Mouse (Mus musculus): ENCODE measurements around the gene Rft1. TPM values are rescaled to one million over a fixed set of nuclear protein-coding genes. Genes with fewer than 3 reads are reported as not detected.

Rft1 gene
- polyA plus RNA-seq, 1 experiment = 13.2 TPM

DNA sequence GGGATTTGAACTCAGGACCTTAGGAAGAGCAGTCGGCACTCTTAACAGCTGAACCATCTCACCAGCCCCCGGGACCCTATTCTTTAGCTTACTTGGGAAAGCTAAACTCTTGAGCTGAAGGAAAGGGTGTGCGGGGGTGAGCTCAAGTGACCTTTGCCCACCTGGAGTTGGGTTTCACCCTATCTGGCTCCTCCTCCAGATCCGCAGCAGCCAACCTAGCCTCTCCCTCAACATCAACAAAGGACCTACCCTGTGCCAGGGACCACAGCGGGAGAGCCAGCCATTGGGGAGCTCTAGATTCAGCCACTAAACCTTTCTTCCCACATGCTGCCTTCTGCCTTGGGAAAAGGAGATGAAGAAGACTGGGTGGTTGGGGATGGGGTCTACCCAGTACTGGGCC is 25.9 kb upstream of the Rft1 start:
- H3K4me3 ChIP-seq (ENCODE audit: insufficient read depth, low read length) = no peak overlapping the region
- TF ChIP-seq CTCF (IDR thresholded peaks at IDR 0.05; ENCODE audit: extremely low read depth, insufficient read depth, low read length) (no peak), POLR2A (IDR thresholded peaks at IDR 0.05; ENCODE audit: extremely low read depth, insufficient read depth, low read length) (no peak)

DNA sequence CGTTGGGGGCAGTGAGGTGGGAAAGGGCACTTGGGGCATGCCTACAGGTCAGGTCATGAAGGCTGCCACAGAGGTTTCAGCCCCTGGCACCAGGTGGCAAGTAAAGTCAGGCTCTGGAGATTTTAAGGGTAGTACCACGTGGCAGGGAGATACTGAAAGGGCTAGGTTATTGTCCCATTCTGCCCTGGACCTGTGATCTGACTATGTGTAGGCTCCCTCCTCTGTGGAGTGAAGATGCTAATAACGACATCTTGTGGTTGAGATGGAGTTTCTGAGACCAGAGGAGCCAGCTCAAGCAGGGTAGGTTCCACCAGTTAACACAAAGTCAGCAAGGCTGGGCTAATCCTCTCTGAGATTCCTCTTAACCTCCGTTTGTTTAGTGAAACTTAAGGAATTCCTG is 24.3 kb upstream of the Rft1 start:
- H3K27ac ChIP-seq (ENCODE audit: insufficient read depth, low read length) = no peak overlapping the region
- TF ChIP-seq POLR2A (IDR thresholded peaks at IDR 0.05; ENCODE audit: extremely low read depth, insufficient read depth, low read length) (no peak), CTCF (IDR thresholded peaks at IDR 0.05; ENCODE audit: extremely low read depth, insufficient read depth, low read length) (no peak)
- peaks cover 4% of the 10 kb centered on the region for H3K4me1 ChIP-seq (ENCODE audit: control insufficient read depth, insufficient read depth, low read length)
- H3K4me3 ChIP-seq (ENCODE audit: insufficient read depth, low read length) = no peak overlapping the region

More for the DNA sequence above, 25.9 kb upstream of the Rft1 start:
- Histone ChIP-seq H3K27ac (ENCODE audit: insufficient read depth, low read length) (no peak overlapping the region), H3K4me1 (ENCODE audit: control insufficient read depth, insufficient read depth, low read length) (peaks cover 4% of the 10 kb centered on the region)

DNA sequence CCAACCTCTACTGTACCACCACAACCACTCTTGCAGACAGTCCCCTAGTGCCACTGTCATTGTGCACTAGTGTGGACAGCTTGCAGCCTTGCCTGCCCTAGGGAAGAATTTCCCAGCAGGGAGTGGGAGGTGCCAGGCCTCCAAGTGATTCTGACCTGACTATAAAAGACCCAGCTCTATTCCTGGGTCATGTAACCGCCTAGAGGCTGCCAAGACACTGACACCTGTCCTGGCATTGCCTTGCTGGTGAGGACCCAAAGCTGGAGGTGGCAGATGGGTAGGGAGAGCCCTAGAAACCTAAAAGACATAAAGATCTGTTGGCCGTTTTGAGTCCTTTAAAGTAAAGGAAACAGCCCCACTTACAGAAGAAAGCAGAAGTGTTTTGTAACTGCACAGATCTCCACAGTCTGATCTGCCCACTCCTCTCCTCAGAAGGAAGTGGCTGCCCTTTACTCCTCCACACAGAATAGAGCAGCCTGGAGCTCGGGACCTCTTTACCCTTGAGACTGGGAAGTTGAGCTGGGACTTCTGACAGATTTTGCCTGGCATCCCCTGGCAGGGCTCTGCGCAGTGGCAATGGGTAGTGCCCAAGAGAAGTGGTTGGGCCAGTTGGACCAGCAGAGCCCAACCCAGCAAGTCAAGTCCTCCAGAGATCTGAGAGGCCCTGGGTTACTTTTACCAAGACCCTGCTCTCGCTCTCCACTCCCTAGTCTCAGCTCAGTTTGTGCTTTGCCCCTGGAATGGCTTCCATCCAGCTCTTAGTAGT is 23.2 kb upstream of the Rft1 start:
- Histone ChIP-seq H3K27ac (ENCODE audit: insufficient read depth, low read length) (0 out of 2 replicates have a peak overlapping the region, but pooled peaks have one; percentile 10), H3K4me1 (ENCODE audit: control insufficient read depth, insufficient read depth, low read length) (peaks cover 4% of the 10 kb centered on the region), H3K4me3 (ENCODE audit: insufficient read depth, low read length) (no peak overlapping the region)
- TF ChIP-seq POLR2A (IDR thresholded peaks at IDR 0.05; ENCODE audit: extremely low read depth, insufficient read depth, low read length) (no peak), CTCF (IDR thresholded peaks at IDR 0.05; ENCODE audit: extremely low read depth, insufficient read depth, low read length) (no peak)

DNA sequence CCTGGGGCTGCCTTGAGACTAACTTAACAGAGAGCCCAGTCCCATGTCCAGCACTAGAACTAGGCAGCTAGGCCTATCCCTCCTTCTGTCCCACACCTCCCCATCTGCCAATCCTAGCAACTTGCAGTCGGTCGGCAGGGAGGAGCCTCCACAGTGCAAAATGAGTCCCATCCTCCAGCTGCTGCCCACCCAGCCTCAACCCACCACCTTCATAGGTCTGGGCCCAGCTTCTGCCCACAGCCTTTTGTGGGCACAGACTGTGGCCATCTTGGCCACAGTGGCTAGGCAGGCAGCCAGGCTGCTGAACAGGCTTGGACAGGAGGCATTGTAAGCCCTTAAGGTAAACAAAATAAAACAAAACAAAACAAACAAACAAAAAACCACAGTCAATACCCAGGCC is 22.3 kb upstream of the Rft1 start:
- Histone ChIP-seq H3K4me3 (ENCODE audit: insufficient read depth, low read length) (no peak overlapping the region), H3K4me1 (ENCODE audit: control insufficient read depth, insufficient read depth, low read length) (peaks cover 4% of the 10 kb centered on the region), H3K27ac (ENCODE audit: insufficient read depth, low read length) (no peak overlapping the region)
- TF ChIP-seq POLR2A (IDR thresholded peaks at IDR 0.05; ENCODE audit: extremely low read depth, insufficient read depth, low read length) (no peak), CTCF (IDR thresholded peaks at IDR 0.05; ENCODE audit: extremely low read depth, insufficient read depth, low read length) (no peak)

DNA sequence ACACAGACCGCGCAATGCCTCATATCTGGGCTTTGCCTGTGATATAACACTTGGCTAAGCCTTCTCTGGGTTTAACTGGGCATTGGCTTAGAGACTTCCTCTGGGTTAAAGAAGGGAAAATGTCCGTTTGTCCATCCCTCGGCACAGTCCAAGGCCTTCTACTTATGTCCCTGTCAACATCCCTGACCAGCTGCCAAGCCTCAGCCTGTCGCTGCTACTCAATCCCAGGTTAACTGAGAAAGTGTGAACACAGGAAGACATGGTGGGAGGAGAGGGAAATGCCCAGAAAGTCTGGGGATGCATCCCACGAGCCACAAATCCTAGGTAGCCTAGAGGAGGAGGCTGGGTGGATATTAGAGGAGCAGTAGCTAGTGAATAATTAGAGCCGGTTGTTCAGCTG is 20.5 kb upstream of the Rft1 start:
- TF ChIP-seq CTCF (IDR thresholded peaks at IDR 0.05; ENCODE audit: extremely low read depth, insufficient read depth, low read length) (no peak), POLR2A (IDR thresholded peaks at IDR 0.05; ENCODE audit: extremely low read depth, insufficient read depth, low read length) (no peak)
- H3K4me1 ChIP-seq (ENCODE audit: control insufficient read depth, insufficient read depth, low read length) = peaks cover 4% of the 10 kb centered on the region
- no peak overlapping the region for H3K4me3 ChIP-seq (ENCODE audit: insufficient read depth, low read length)
- no peak overlapping the region for H3K27ac ChIP-seq (ENCODE audit: insufficient read depth, low read length)

DNA sequence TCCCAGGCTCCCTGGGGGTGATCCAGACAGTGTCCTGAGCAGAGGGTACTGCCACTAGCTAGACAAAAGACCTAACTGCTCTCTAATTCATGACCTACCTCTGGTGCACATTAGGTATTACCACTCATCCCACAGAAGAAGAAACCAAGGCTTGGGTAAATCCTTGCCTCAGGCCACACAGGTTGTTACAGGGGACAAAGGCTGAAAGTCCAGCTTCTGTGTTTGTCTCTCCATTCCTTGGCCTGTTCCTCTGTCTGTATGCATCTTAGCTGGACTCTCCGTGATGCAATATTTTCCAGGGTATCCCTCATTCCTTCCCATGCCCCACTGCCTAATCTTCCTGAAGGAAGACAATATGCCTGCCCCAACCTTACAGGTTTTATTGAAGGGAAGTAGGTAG is 19.7 kb upstream of the Rft1 start:
- peaks cover 4% of the 10 kb centered on the region for H3K4me1 ChIP-seq (ENCODE audit: control insufficient read depth, insufficient read depth, low read length)
- H3K4me3 ChIP-seq (ENCODE audit: insufficient read depth, low read length) = no peak overlapping the region
- H3K27ac ChIP-seq (ENCODE audit: insufficient read depth, low read length) = no peak overlapping the region
- TF ChIP-seq POLR2A (IDR thresholded peaks at IDR 0.05; ENCODE audit: extremely low read depth, insufficient read depth, low read length) = no peak
- TF ChIP-seq CTCF (IDR thresholded peaks at IDR 0.05; ENCODE audit: extremely low read depth, insufficient read depth, low read length) = no peak

DNA sequence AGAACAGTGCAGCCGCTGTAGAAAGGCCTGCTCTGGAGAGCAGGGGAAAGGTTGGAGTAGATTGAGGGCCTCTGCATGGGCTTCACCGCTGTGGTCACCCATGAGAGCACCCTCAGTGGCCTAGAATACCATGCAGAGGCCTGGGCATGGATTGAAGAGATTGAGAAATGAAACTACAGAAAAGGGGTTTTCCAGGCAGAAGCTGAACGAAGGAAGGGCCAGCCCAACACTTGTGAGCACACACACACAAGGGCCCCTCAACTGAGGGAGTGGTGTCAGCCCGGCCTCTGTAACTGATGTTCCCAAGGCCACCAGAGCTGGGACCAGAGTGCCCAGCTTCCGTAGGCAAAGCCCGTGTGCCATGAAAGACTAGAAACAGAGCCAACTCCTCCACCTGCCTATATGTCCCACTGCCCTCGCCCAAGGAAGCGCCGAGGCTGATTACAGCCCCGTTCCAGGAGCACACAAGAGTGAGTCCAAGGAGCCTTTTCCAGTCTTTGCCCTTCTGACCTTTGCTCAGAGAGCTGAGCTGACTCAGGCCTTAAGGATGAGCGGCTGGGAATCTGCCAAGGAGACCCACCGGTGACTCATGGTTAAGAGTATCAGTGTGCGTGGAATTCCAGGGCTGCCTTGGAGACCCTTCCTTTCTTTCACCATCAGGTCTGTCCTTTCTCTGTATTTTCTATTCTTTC is 18.8 kb upstream of the Rft1 start:
- H3K4me1 ChIP-seq (ENCODE audit: control insufficient read depth, insufficient read depth, low read length) = peaks cover 4% of the 10 kb centered on the region
- no peak overlapping the region for H3K4me3 ChIP-seq (ENCODE audit: insufficient read depth, low read length)
- TF ChIP-seq POLR2A (IDR thresholded peaks at IDR 0.05; ENCODE audit: extremely low read depth, insufficient read depth, low read length) (no peak), CTCF (IDR thresholded peaks at IDR 0.05; ENCODE audit: extremely low read depth, insufficient read depth, low read length) (no peak)
- no peak overlapping the region for H3K27ac ChIP-seq (ENCODE audit: insufficient read depth, low read length)

DNA sequence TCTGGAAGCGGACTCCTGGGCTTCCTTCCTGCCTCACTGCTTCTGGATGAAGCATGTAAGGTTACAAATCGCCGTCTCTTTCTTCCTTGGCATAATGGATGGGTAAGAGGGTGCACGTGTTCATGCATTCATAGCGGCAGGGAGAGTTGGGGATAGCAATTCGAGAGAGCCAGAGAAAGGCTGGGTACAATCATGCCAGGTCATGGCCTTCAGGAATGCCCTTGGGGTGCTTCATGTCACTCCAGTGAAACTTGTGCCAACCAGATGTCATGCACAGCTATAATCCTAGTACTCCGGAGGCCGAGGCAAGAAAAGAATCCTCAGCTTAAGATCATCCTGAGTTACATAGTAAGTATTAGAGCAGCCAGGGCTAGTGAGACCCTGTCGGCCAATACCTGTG is 17.7 kb upstream of the Rft1 start:
- H3K4me3 ChIP-seq (ENCODE audit: insufficient read depth, low read length) = no peak overlapping the region
- TF ChIP-seq POLR2A (IDR thresholded peaks at IDR 0.05; ENCODE audit: extremely low read depth, insufficient read depth, low read length) (no peak), CTCF (IDR thresholded peaks at IDR 0.05; ENCODE audit: extremely low read depth, insufficient read depth, low read length) (no peak)
- H3K27ac ChIP-seq (ENCODE audit: insufficient read depth, low read length) = no peak overlapping the region
- no peaks in the 10 kb centered on the region; the same call in 1 of the 2 replicates for H3K4me1 ChIP-seq (ENCODE audit: control insufficient read depth, insufficient read depth, low read length)

DNA sequence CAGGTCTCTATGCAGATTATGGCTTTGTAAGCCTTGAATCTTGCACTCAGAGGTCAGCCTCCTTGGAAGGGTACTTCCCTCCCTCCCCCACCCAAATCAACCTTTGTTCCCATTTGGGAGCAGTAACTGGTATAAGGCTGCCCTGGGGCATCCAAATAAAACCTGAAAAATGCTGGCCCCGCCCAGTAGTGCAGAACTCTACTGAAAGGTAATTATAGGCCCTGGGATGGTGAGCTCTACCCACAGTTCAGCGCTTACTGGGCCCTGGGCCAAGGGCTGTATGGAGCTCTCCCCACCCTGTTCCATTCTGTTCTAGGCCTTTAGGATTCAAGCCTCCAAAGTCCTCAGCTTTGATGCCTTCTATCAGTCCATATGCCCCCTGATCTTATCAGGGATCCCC is 17.1 kb upstream of the Rft1 start:
- Histone ChIP-seq H3K27ac (ENCODE audit: insufficient read depth, low read length) (no peak overlapping the region), H3K4me1 (ENCODE audit: control insufficient read depth, insufficient read depth, low read length) (no peaks in the 10 kb centered on the region; the same call in 1 of the 2 replicates), H3K4me3 (ENCODE audit: insufficient read depth, low read length) (no peak overlapping the region)
- TF ChIP-seq POLR2A (IDR thresholded peaks at IDR 0.05; ENCODE audit: extremely low read depth, insufficient read depth, low read length) = no peak

DNA sequence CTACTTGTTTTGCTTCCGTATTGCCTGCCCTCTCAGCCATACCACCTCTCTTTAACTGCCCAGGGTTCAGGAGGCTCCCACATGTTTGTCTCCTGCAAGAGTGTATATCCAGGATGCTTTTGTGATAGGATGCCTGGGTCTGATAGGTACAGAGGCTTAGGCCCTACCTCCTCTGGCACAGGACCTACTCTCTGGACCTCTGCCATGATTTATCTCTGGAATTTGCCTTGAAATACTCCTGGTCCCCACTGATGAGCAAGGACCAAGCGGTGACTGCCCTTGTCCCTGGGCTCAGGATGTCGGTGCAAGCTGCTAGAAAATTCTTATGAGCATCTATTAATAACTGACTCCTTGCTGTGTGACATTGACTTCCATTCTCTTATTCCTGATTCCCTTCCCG is 16.2 kb upstream of the Rft1 start:
- H3K27ac ChIP-seq (ENCODE audit: insufficient read depth, low read length) = no peak overlapping the region
- TF ChIP-seq CTCF (IDR thresholded peaks at IDR 0.05; ENCODE audit: extremely low read depth, insufficient read depth, low read length) = no peak
- no peak for TF ChIP-seq POLR2A (IDR thresholded peaks at IDR 0.05; ENCODE audit: extremely low read depth, insufficient read depth, low read length)
- no peak overlapping the region for H3K4me3 ChIP-seq (ENCODE audit: insufficient read depth, low read length)
- H3K4me1 ChIP-seq (ENCODE audit: control insufficient read depth, insufficient read depth, low read length) = no peaks in the 10 kb centered on the region

Data from cortical plate, adult 2 months (tissue).